Mouse (Mus musculus) lung, postnatal 0 days (tissue): ENCODE data around the gene Hacl1.

Experiments
- CTCF ChIP-seq: IDR thresholded peaks from 2 replicates; pipeline ENCODE4 v1.5.1; 2016; ENCODE audit warnings: antibody characterized with exemption, mild to moderate bottlenecking
- EP300 ChIP-seq: IDR thresholded peaks from 2 replicates; pipeline ENCODE4 v1.6.1; 2016; ENCODE audit warnings: antibody characterized with exemption, mild to moderate bottlenecking, control low read depth

DNA sequence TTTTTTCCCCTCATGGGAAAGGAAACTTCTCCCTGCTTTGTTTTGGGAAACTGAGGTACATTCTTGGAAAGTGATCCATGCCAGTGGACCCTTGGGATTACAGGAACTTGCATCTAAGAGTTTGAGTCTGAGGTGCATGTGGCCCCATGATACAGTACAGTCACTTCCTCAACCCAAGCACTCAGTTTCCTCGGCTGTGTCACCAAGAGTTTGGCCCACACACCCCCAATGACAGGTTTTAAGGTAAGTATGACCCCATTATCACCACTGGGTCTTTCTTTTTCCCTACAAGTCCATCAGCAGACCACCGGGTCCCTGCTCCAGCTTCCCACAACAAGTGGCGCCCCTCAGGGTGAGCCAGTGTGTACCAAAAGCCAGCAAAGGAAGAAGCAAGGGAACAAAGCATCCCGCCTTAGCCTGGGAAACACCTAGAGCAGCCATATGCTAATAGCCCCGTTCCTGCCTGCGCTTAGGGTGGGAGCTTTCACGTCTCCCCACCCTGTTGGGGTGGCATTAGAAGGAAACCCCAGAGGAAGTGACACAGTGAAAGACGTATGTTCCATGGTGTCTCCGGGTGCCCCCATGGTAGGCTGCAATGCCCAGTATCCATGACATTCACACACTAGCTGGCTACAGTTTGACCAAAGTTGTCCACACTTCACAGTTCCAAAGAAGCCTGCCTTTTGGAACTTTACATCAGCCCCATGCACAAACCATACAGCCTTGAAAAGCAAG, 84.4 kb downstream of the Hacl1 start:
- TF ChIP-seq EP300 (no peak), CTCF (no peak)
